Mouse (Mus musculus) right cerebral cortex, adult 18-20 months (tissue): Measurements from ENCODE around the gene Heatr1.
A peak's percentile ranks its signal among the peaks of the same experiment; 100 is the strongest.
"Not testable (repeated sequence)": the region's sequence is repeated elsewhere in the genome, so short reads cannot be mapped to it uniquely, and the experiment has no call there.

ENCODE experiments used
- DNase-seq: peaks from one replicate; pipeline ENCODE4 v3.0.0; 2022; ENCODE audit warnings: mixed read lengths

Gene Heatr1

DNA sequence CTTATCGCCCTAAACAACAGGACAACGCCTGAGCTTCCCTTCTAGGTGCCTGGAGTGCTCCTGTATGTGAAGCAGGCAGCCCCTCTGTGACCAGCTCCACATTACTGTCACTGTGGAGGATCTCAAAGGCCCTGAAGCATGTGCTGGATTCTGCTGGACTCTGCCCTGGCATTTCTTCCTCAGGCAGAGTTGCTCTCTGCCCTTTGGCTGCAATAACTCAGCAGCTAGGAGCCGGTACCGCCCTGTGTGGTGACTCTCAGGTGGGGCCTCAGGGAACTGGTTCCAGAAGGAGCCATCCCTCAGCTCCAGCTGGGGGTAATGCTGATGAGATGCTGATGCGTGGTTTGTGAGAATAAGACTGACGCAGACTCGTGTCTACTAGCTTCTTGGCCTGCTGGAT lies 61.9 kb downstream of the Heatr1 start:
- DNase-seq: no peak

DNA sequence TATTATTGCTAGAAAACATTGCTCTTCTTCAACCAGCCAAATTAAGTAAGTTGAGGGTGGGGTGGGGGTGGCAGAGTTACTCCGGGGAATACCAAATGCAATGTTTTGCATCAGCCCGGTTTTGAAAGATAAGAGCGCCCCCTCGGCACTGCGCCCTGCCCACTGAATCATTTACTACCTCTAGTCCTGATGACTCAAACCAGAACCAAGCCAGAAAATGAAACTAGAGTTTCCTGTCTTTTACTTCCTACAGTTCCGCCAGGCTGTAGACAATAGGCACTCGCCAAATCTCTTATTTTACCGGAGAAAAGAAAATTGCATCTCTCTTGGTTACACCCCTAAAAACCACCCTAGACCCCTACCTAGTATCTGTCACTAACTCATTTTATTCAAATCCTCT lies 65.6 kb downstream of the Heatr1 start:
- peak; percentile 79 for DNase-seq

DNA sequence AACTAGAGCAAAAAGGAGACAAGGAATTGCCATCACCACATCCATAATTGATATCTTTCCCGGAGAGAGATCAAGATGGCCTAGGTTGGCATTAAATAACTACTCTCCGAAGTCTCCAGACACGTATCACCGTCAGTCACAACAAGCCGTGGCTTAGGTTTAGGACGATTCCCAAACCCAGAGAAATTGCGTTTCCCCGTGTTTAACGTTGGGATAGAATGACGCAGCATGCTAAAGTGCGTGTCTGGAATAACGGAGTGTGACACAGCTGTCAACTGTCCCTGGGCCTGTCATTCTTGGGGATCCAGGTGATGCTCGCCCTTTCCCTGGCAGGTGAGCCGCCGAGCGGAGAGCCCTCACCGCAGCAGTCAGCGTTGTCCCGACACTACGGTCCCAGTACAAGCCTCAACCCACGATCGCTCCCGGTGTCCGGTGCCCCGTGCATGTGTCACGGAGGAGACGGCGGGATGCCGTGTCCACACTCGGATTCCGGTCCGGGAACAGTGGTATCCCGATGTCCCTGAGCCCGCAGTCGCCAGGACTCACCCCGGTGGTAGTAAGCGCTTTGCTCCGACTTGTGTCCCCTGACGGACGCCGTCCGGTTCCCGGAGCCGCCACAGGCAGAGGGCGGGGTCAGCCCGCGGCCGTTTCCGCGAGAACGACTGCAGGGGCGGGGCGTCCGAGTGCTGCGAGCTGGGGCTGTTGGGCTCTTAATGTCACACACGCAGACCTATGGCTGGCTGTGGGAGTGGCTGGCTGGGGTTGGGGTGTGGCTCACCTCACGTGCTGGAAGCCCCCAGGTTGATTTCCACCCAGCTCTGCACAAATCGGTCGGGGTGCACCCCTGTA lies 66.3 kb downstream of the Heatr1 start:
- DNase-seq: peak; percentile 91

- DNase-seq: no peak
Measured at GRCm38 (mm10) chr13:12461730-12462119, 66.9 kb downstream of the Heatr1 start.

DNA sequence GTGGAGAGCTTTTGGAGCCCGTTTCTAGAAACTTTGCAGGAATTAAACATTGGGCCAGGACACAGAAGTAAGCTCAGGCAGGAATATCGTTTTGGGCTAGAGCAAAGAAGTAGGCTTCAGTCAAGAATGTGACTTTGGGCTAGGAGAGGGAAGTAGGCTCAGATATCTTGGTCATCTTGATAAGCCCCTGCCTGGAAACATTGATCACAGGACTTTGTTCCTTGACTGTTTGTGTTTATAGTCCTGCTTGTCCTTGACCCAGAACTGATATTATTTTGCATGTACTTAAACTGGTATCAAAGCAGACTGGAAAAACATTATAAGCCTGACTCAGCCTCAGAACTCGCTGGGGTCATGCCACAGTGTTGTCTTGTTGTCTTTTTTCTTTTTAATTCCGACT lies 67.8 kb downstream of the Heatr1 start:
- no peak for DNase-seq

DNA sequence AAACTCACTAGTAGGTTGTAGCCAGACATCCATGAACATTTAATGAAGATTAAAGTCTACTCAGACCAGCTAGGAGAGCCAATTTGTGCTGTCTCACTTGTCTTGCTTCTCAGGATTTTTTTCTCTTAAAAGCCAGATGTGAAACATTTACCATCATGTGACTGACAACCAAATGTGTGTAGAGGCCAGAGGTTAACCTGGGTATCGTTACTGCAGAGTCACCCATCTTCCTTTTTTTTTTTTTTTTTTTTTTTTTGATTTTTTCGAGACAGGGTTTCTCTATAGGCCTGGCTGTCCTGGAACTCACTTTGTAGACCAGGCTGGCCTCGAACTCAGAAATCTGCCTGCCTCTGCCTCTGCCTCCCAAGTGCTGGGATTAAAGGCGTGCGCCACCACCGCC lies 69.3 kb downstream of the Heatr1 start:
- not testable (repeated sequence) for DNase-seq

- DNase-seq: no peak
Measured at GRCm38 (mm10) chr13:12464844-12465243, 70.0 kb downstream of the Heatr1 start, which contains the start of gene Lgals8. Gene Lgals8, minus strand, starts transcription at chr13:12464944.

GRCm38 (mm10) chr13:12468488-12468887 lies 73.7 kb downstream of the Heatr1 start:
- DNase-seq: no peak

GRCm38 (mm10) chr13:12473724-12474378 lies 79.0 kb downstream of the Heatr1 start:
- DNase-seq: peak; percentile 68

DNA sequence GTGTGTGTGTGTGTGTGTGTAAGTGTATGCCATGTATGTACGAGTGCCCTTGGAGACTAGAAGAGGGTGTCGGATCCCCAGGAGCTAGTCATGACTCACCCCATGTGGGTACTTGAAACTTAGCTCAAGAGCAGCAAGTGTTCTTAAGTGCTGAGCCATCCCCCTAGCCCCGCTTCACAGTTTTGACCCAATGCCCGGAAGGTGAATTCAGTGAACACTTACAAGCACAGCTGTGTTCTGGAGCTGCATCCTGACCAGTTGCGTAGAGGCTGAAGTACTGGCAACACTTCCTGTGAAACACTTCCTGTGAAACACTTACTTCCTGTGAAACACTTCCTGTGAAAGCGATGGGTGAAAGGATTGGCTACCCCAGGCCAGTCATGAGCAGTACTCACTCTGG lies 80.4 kb downstream of the Heatr1 start:
- DNase-seq: no peak

DNA sequence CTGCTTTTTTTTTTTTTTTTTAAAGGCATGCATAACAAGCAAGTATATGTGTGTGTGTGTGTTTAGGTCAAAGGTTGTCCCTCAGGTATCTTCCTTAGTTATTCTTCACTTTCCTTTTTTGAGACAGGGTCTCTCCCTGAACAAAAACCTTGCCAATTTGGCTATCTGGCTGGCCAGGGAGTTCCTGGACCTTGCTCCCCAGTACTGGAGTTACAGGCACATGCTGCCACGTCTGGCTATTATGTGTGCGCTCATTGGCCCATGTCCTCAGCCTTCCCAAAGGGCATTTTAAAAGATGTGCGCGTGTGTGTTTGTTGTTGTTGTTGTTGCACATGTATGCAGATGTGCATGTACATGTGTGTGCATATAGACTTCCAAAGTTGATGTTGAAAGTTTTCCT lies 82.1 kb downstream of the Heatr1 start:
- no peak for DNase-seq

DNA sequence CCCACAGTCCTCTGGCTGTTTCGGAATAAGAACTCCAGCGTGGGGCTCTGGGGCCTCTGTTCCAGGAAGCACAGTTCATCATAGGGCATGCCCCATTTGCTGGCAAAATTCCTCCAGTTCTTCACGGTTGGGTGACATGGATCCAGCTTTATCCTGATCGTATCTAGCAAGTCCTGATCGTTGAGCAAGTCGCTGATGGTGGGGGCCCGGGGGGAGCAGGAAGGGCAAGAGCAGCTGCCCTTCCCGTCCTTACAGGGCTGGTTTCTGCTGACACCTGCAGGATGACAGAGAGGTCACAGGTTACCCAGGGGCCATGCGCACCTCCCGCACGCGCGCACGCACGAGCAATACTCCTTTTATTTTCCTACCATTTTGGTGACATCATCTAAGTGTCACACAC lies 83.5 kb downstream of the Heatr1 start:
- DNase-seq: no peak

DNA sequence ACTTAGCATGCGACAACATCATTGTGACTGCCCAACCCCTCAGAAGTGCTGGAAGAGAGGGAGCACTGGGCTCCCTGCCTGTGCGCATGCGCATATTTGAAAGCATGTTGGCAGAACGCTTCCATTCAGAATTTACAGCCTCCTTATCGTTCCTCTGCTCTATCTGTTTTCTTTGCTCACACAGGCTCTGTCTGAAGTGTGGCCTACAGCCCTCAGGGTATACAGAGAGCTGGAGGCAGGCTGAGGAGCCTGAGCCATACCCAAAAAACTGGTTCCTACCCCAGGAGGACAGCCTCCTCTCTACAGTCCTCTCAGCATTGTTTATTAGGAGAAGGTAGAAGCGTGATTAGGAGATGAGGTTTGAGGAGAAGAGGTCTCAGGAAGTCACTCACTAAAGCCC lies 85.0 kb downstream of the Heatr1 start:
- no peak for DNase-seq

- no peak for DNase-seq
Measured at GRCm38 (mm10) chr13:12485197-12485596, 90.4 kb downstream of the Heatr1 start.

- DNase-seq: no peak
Measured at GRCm38 (mm10) chr13:12485640-12486039, 90.8 kb downstream of the Heatr1 start.
